Mouse (Mus musculus) midbrain, embryonic 14.5 days (tissue): ENCODE data around the gene Irf8. TPM values are rescaled to one million over a fixed set of nuclear protein-coding genes. Genes with fewer than 3 reads are reported as not detected.
"Not testable (repeated sequence)": the region's sequence is repeated elsewhere in the genome, so short reads cannot be mapped to it uniquely, and the experiment has no call there.

Experiments used
- ATAC-seq: fragments of 200-750 bp; cut with Nextera tagmentation; 2 replicates; pipeline ENCODE4 v1.8.0; 2017; ENCODE audit warnings: moderate number of reproducible peaks, moderate library complexity; ENCODE audit not compliant: low FRiP score, low TSS enrichment
- DNase-seq: peaks from one replicate; pipeline ENCODE4 v3.0.0-alpha.2; 2015
- H3K27ac ChIP-seq: fragments of 300-500 bp; sonication (generic); replicated peaks from 2 replicates; pipeline ENCODE4 v1.5.1; 2014; ENCODE audit warnings: mild to moderate bottlenecking, low read depth, low read length, moderate library complexity
- H3K27me3 ChIP-seq: fragments of 300-500 bp; sonication (generic); 2 replicates; pipeline ENCODE4 v1.6.1; 2014; ENCODE audit warnings: low read length, control low read depth, mixed read lengths; ENCODE audit not compliant: control insufficient read depth, insufficient read depth
- H3K36me3 ChIP-seq: fragments of 300-500 bp; sonication (generic); 2 replicates; pipeline ENCODE4 v1.6.1; 2014; ENCODE audit warnings: low read length, control low read depth; ENCODE audit not compliant: control insufficient read depth, insufficient read depth
- H3K4me1 ChIP-seq: fragments of 300-500 bp; sonication (generic); 2 replicates; pipeline ENCODE4 v1.6.1; 2014; ENCODE audit warnings: mild to moderate bottlenecking, antibody characterized with exemption, low read length, control low read depth; ENCODE audit not compliant: control insufficient read depth, insufficient read depth
- H3K4me2 ChIP-seq: fragments of 300-500 bp; sonication (generic); 2 replicates; pipeline ENCODE4 v1.6.1; 2014; ENCODE audit warnings: mild to moderate bottlenecking, low read length, moderate library complexity
- H3K4me3 ChIP-seq: fragments of 300-500 bp; sonication (generic); replicated peaks from 2 replicates; pipeline ENCODE4 v1.5.1; 2014; ENCODE audit warnings: low read depth, low read length
- H3K9ac ChIP-seq: fragments of 300-500 bp; sonication (generic); replicated peaks from 2 replicates; pipeline ENCODE4 v1.6.1; 2014; ENCODE audit warnings: mild to moderate bottlenecking, low read length, moderate library complexity
- H3K9me3 ChIP-seq: fragments of 300-500 bp; sonication (generic); 2 replicates; pipeline ENCODE4 v1.6.1; 2016; ENCODE audit warnings: low read length, control low read depth, mixed read lengths; ENCODE audit not compliant: control insufficient read depth
- WGBS: fragments of 180-500 bp; shearing (Covaris S2); extraction: QIAGEN DNeasy Blood & Tissue Kit; methylation state at CpG from one replicate; pipeline ENCODE4 v1.1.7; 2014; 5-methylcytosine and 5-hydroxymethylcytosine counted together
- polyA plus RNA-seq: library from polyadenylated mRNA; unstranded; fragments of >200 nt; fragmentation: Nextera tagmentation; extraction: Ambion mirVana; gene quantifications from 2 replicates; pipeline ENCODE4 v1.2.1, GENCODE M21; 2014

Irf8 gene
- polyA plus RNA-seq, 1 experiment from 2014 or later = 4.0 TPM

DNA sequence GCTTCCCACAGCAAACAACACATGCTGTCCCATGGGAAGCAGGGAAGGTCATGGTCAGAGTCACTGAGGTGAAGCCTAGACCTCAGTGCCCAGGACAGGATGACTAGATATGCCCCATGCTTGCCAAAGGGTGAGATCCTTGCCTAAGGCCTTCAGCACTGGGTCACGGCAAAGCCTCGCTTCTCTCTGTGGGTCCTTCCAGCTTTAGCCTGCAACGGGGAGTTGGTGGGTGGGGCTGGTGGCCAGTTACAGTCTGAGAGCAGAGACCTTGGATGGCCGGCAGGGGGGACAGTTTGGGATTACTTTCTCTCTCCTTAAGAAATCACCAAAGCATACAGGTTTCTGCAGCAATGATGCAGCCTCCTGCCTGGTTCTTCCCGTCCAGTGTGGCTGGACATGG is 51.5 kb downstream of the Irf8 start:
- Histone ChIP-seq H3K4me2 (no peak overlapping the region), H3K9me3 (no peaks in the 10 kb centered on the region), H3K4me3 (no peak overlapping the region), H3K36me3 (no peaks in the 10 kb centered on the region), H3K4me1 (no peaks in the 10 kb centered on the region), H3K9ac (no peak overlapping the region), H3K27ac (no peak overlapping the region), H3K27me3 (no peaks in the 10 kb centered on the region)
- WGBS = 47% methylated on average over 5 of the region's 5 CpGs
- DNase-seq = no peak
- no peak for ATAC-seq

DNA sequence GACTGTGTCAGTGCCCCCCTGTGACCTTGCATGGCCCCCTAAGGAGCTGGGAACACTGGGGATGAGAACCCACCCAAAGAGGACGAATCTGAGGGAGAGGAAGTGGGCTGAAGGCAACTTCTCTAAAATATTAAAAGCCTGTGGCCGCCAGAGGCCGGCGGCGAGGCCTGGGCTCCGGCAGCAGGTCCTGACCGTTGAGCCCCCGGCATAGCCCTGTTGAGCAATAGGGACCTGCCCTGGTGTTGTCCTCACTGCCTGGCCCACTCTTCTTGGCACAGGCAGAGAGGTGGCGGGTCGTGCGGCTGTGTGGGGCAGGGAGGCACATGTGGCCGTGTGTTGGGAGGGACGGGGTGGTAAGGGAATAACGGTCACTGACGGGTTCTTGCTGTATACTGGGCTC is 56.6 kb downstream of the Irf8 start:
- no peaks in the 10 kb centered on the region for H3K4me1 ChIP-seq
- no peak overlapping the region for H3K27ac ChIP-seq
- no peak overlapping the region for H3K9ac ChIP-seq
- H3K36me3 ChIP-seq = no peaks in the 10 kb centered on the region
- H3K27me3 ChIP-seq = no peaks in the 10 kb centered on the region
- H3K4me2 ChIP-seq = no peak overlapping the region
- ATAC-seq = no peak
- 83% methylated on average over 15 of the region's 15 CpGs for WGBS
- no peaks in the 10 kb centered on the region for H3K9me3 ChIP-seq
- H3K4me3 ChIP-seq = no peak overlapping the region
- DNase-seq = no peak

DNA sequence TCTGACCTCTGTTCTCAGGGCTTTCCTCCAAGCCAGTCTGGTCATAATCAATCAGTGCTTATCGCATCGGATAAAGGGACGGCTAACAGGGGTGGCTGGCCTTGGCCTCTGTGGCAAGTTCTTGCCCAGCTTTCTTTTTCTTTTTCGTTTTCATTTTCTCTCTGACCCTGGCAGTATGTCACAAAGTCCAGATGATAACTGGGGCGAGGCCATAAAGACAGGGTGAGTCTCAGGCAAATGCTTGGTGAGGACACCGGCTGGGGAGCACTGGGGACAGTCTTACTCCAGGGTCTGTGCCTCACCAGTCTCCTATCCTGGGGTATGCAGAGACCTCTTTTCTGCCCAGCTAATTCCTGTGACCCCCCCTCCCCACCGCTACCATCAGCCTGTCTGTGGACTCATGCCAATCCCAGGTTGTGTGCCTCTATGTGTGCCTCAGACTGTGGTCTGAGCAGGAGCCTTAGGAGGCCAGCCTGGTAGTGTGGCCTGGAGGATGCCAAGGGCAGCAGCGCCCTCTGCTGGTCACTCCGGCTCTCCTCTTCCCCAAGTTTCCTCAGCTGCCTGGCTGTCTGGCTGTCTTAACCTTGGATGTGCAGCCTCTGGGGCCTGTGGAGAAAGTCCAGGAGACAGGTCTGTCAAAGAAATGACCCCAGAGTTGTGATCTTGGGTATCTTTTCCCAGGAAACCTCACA is 59.9 kb downstream of the Irf8 start:
- H3K36me3 ChIP-seq = no peaks in the 10 kb centered on the region
- no peaks in the 10 kb centered on the region for H3K27me3 ChIP-seq
- H3K4me2 ChIP-seq = no peak overlapping the region
- DNase-seq (peak; percentile 92), ATAC-seq (no peak)
- H3K27ac ChIP-seq = no peak overlapping the region
- H3K9me3 ChIP-seq = no peaks in the 10 kb centered on the region
- H3K4me3 ChIP-seq = no peak overlapping the region
- 0 out of 2 replicates have a peak, but pooled peaks cover 2% of the 10 kb centered on the region for H3K4me1 ChIP-seq
- 45% methylated on average over 9 of the region's 9 CpGs for WGBS
- H3K9ac ChIP-seq = no peak overlapping the region

DNA sequence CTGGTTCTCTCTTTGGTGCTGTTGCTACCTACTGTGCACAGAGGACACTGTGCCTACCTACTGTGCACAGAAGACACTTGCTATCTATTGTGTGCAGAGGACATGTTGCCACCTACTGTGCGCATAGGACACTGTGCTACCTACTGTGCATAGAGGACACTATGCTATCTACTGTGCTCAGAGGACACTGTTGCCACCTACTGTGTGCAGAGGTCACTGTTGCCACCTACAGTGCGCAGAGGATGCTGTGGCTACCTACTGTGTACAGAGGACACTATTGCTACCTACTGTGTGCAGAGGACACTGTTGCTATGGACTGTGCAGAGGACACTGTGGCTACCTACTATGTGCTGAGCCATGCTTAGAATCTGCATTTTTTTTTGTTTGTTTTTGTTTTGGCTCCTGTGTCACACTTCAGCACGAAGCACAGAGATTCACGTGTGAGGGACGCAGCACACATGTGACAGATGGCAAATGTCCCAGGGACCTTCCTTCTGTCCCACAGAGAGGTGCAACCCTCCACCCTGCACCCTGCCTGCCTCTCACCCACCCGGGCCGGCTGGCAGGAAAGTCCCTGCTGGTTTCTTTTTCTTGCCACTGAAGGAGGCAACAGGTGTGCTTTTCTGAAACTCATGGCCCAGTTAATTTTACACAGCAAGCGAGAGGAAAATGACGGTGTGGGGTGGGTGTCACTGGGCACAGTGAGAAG is 61.0 kb downstream of the Irf8 start:
- no peaks in the 10 kb centered on the region for H3K36me3 ChIP-seq
- H3K27ac ChIP-seq = no peak overlapping the region
- no peaks in the 10 kb centered on the region for H3K27me3 ChIP-seq
- no peak overlapping the region for H3K4me3 ChIP-seq
- no peak overlapping the region for H3K9ac ChIP-seq
- 88% methylated on average over 9 of the region's 9 CpGs for WGBS
- H3K9me3 ChIP-seq = no peaks in the 10 kb centered on the region
- ATAC-seq = no peak
- H3K4me1 ChIP-seq = 0 out of 2 replicates have a peak, but pooled peaks cover 2% of the 10 kb centered on the region
- DNase-seq = no peak
- no peak overlapping the region for H3K4me2 ChIP-seq

DNA sequence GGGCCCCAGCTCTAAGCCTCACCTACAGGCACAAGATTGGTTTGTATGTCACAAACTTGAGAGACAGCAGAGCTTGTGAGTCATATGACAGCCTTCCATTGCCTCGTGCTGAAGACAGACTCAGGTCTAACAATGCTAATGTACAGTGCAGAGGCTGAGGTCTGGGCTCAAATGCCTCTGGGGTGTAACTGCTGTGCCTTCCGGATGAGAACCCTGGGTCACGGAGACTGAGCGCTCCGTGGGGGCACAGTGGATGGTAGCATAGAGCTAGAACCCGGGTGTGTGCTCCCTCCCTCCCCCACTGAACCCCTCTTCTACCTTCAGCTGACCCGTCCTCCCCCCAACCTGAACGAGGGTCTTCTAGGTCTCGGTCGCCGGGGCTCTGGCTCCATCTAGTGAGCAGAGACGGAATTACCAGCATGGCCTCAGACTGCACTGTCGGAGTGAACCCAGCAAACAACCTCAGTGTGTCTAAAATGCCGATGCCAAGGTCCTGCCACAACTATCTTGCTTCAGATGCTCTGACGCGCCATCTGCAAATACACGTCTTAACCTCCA is 64.2 kb downstream of the Irf8 start:
- no peaks in the 10 kb centered on the region for H3K27me3 ChIP-seq
- no peak overlapping the region for H3K27ac ChIP-seq
- peak; percentile 76 for DNase-seq
- peak overlapping the region; percentile 41 for H3K4me2 ChIP-seq
- H3K36me3 ChIP-seq = no peaks in the 10 kb centered on the region
- H3K4me3 ChIP-seq = no peak overlapping the region
- WGBS = 5% methylated on average over 17 of the region's 17 CpGs
- no peak for ATAC-seq
- H3K4me1 ChIP-seq = 0 out of 2 replicates have a peak, but pooled peaks cover 2% of the 10 kb centered on the region
- H3K9me3 ChIP-seq = no peaks in the 10 kb centered on the region
- 0 out of 2 replicates have a peak overlapping the region, but pooled peaks have one; percentile 23 for H3K9ac ChIP-seq

DNA sequence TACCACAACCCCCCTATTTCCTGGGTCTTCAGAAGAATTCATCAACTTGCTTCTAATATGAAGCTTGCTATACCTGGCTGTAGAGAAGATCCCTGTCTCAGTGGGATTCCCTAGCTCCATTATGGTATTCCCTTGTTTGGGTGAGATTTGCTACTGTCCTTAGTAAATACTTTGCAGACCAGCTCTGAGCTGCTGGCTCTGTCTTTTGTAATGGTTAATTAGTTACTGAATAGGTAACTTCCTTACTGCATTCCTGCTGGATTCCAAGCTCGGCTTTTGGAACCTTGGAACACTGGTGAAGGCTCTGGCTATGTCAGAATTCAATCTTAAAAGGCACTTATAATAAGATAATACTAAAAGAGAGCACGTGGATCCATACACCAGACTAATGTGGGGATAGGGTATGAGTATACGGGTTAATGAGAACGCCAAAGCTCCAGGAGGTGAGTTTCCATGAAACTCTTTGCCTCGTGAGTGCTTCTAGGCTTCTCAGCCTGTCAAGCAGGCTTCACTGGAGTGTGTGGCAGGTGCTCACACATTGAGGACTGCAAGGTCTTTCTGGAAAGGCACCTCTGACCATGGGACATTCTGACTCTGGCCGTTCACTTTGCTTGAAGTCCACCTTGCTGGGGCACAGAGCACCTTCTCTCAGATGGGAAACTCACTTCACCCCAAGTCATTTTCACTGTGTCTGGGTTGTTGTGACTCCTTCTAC is 67.7 kb downstream of the Irf8 start:
- H3K4me1 ChIP-seq, H3K36me3 ChIP-seq, H3K9me3 ChIP-seq, H3K9ac ChIP-seq, H3K4me3 ChIP-seq, H3K27ac ChIP-seq, H3K27me3 ChIP-seq, H3K4me2 ChIP-seq, ATAC-seq, DNase-seq: not testable (repeated sequence)
- WGBS = 59% methylated on average over 6 of the region's 6 CpGs

DNA sequence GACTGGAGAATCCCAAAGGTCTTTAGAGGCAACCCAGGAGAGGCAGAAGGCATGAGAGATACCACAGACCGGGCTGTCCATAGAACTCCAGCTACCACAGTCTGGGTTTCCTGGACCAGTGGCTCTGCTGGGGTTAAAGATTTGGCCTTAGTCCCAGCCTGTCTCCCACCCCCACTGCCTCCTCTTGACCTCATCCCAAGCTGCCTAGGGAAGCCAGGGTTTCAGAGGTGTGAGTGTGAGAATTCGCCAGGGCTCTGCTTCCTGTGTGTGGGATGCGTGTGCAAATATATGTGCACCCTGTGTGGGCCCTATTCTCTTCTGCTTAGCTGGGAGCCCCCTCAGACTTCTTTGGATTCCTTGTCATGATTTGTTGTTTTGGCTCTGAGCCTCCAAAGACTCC is 68.6 kb downstream of the Irf8 start:
- no peaks in the 10 kb centered on the region for H3K36me3 ChIP-seq
- ATAC-seq (no peak), DNase-seq (no peak)
- H3K4me1 ChIP-seq = 0 out of 2 replicates have a peak, but pooled peaks cover 2% of the 10 kb centered on the region
- no peaks in the 10 kb centered on the region for H3K27me3 ChIP-seq
- 81% methylated on average over 3 of the region's 3 CpGs for WGBS
- no peak overlapping the region for H3K9ac ChIP-seq
- no peak overlapping the region for H3K4me2 ChIP-seq
- H3K27ac ChIP-seq = no peak overlapping the region
- no peaks in the 10 kb centered on the region for H3K9me3 ChIP-seq
- no peak overlapping the region for H3K4me3 ChIP-seq
